Mouse (Mus musculus): ENCODE data around the gene Unc13a.

GRCm38 (mm10) chr8:71666855-71667254 is 4.7 kb downstream of the Unc13a start:
- TF ChIP-seq POLR2A (IDR thresholded peaks at IDR 0.05; ENCODE audit: low read depth, low read length) (no peak), CTCF (IDR thresholded peaks at IDR 0.05; ENCODE audit: extremely low read depth, insufficient read length, insufficient replicate concordance, low read depth, low read length) (no peak)
